ENCODE assay signal across 9 mouse cellular contexts in genomic region chr9:89841866-89842775, GRCm38 (mm10).
A peak's percentile ranks its signal among the peaks of the same experiment; 100 is the strongest.
DNase-seq lines count a peak whose midpoint lies in the region; ATAC-seq and TF ChIP-seq lines count a peak whose summit lies in the region.
"Had no signal": no experiment of that assay in that cellular context is flagged by ENCODE, and none has a peak within 500 bp of the region (broad histone marks: within the 10 kb centered on the region; RNA-seq: fewer than 3 reads in every experiment).

No protein-coding gene starts in this region.

- H3K4me3 ChIP-seq in heart, adult 2 months = no peak overlapping the region
- no peak overlapping the region for H3K4me3 ChIP-seq in heart, embryonic 12.5 days
- no peak overlapping the region for H3K4me3 ChIP-seq in hindbrain, embryonic 16.5 days (ENCODE audit: low read length)
- H3K4me3 ChIP-seq in kidney, embryonic 14.5 days (ENCODE audit: low read length) = no peak overlapping the region
- H3K4me3 ChIP-seq: limb, embryonic 15.5 days had no signal

- intact Hi-C loops in heart, adult 2 months (cut with DNase I) = no loop called here
- intact Hi-C loops in gastrocnemius, postnatal 14 days (cut with DNase I; ENCODE audit: low total_unique reads) = no loop called here

- TF ChIP-seq EP300 in heart, adult 2 months (IDR thresholded peaks at IDR 0.05; ENCODE audit: insufficient read depth, low read depth, low read length) = no peak

- WGBS in heart, adult 2 months = 41% methylated on average over 12 of the region's 12 CpGs
- 52% methylated on average over 12 of the region's 12 CpGs for WGBS in heart, embryonic 12.5 days
- 36% methylated on average over 12 of the region's 12 CpGs for WGBS in hindbrain, embryonic 16.5 days
- 60% methylated on average over 12 of the region's 12 CpGs for WGBS in kidney, embryonic 14.5 days

- H3K4me1 ChIP-seq in heart, adult 2 months (ENCODE audit: control insufficient read depth, insufficient read depth, low read length) = no peaks in the 10 kb centered on the region
- peaks cover 6% of the 10 kb centered on the region; the same call in 1 of the 2 replicates for H3K4me1 ChIP-seq in heart, embryonic 12.5 days (replicated peaks)
- H3K4me1 ChIP-seq in hindbrain, embryonic 16.5 days (ENCODE audit: control insufficient read depth, insufficient read depth, low read depth, low read length) = peaks cover 4% of the 10 kb centered on the region
- H3K4me1 ChIP-seq in kidney, embryonic 14.5 days (ENCODE audit: control insufficient read depth, insufficient read depth, low read length) = no peaks in the 10 kb centered on the region
- H3K4me1 ChIP-seq: limb, embryonic 15.5 days had no signal

- no peak for TF ChIP-seq CTCF in heart, adult 2 months (IDR thresholded peaks at IDR 0.05)
- TF ChIP-seq CTCF in brain, embryonic 14.5 days (IDR thresholded peaks at IDR 0.05; ENCODE audit: borderline replicate concordance, extremely low read depth, insufficient read depth, insufficient read length) = no peak

- H3K4me2 ChIP-seq in heart, embryonic 12.5 days = no peak overlapping the region; the same call in 1 of the 2 replicates
- H3K4me2 ChIP-seq in hindbrain, embryonic 16.5 days (ENCODE audit: low read length) = peak overlapping the region; percentile 20; the same call in 1 of the 2 replicates
- H3K4me2 ChIP-seq in kidney, embryonic 14.5 days (replicated peaks; ENCODE audit: low read depth, low read length) = no peak overlapping the region
- H3K4me2 ChIP-seq: limb, embryonic 15.5 days had no signal

- no peak for ATAC-seq in heart, embryonic 12.5 days (ENCODE audit: insufficient number of reproducible peaks, low FRiP score)
- peak; percentile 85 for ATAC-seq in hindbrain, embryonic 16.5 days
- peak; percentile 33; the same call in 1 of the 2 replicates for ATAC-seq in monocyte, adult 5-6 weeks (replicated peaks; ENCODE audit: insufficient number of reproducible peaks, low FRiP score, low TSS enrichment, poor library complexity, severe bottlenecking)
- no peak for ATAC-seq in kidney, embryonic 14.5 days (ENCODE audit: low FRiP score, low TSS enrichment)

- no peaks in the 10 kb centered on the region for H3K79me2 ChIP-seq in heart, adult 2 months (replicated peaks; ENCODE audit: control insufficient read depth, insufficient read depth, low read length)

- H3K27me3 ChIP-seq in heart, adult 2 months (ENCODE audit: control insufficient read depth, insufficient read depth, low read length) = no peaks in the 10 kb centered on the region; the same call in 1 of the 2 replicates
- peaks cover 5% of the 10 kb centered on the region; the same call in 1 of the 2 replicates for H3K27me3 ChIP-seq in heart, embryonic 12.5 days (replicated peaks)
- no peaks in the 10 kb centered on the region for H3K27me3 ChIP-seq in hindbrain, embryonic 16.5 days (replicated peaks; ENCODE audit: control insufficient read depth, insufficient read depth, low read length)
- H3K27me3 ChIP-seq in kidney, embryonic 14.5 days (ENCODE audit: control insufficient read depth, insufficient read depth, low read length) = no peaks in the 10 kb centered on the region
- H3K27me3 ChIP-seq: limb, embryonic 15.5 days had no signal

- no peaks in the 10 kb centered on the region for H3K36me3 ChIP-seq in heart, adult 2 months (ENCODE audit: control insufficient read depth, insufficient read depth, low read length)
- no peaks in the 10 kb centered on the region for H3K36me3 ChIP-seq in heart, embryonic 12.5 days
- H3K36me3 ChIP-seq in hindbrain, embryonic 16.5 days (ENCODE audit: control insufficient read depth, insufficient read depth, low read length) = no peaks in the 10 kb centered on the region
- no peaks in the 10 kb centered on the region for H3K36me3 ChIP-seq in kidney, embryonic 14.5 days (ENCODE audit: control insufficient read depth, insufficient read depth, low read length)
- H3K36me3 ChIP-seq: limb, embryonic 15.5 days had no signal

- H3K27ac ChIP-seq in heart, adult 2 months = 0 out of 2 replicates have a peak overlapping the region, but pooled peaks have one; percentile 12
- no peak overlapping the region for H3K27ac ChIP-seq in heart, embryonic 12.5 days (ENCODE audit: poor library complexity, severe bottlenecking)
- no peak overlapping the region for H3K27ac ChIP-seq in hindbrain, embryonic 16.5 days (ENCODE audit: low read depth, low read length)
- H3K27ac ChIP-seq in kidney, embryonic 14.5 days (ENCODE audit: low read depth, low read length) = no peak overlapping the region
- H3K27ac ChIP-seq: limb, embryonic 15.5 days had no signal

- H3K9me3 ChIP-seq in heart, embryonic 12.5 days (replicated peaks) = no peaks in the 10 kb centered on the region
- no peaks in the 10 kb centered on the region for H3K9me3 ChIP-seq in hindbrain, embryonic 16.5 days (ENCODE audit: control insufficient read depth, low read length)
- no peaks in the 10 kb centered on the region for H3K9me3 ChIP-seq in kidney, embryonic 14.5 days (ENCODE audit: control insufficient read depth, low read length)
- H3K9me3 ChIP-seq: limb, embryonic 15.5 days had no signal

- H3K9ac ChIP-seq in heart, adult 2 months (ENCODE audit: low read depth, low read length) = no peak overlapping the region
- H3K9ac ChIP-seq in heart, embryonic 12.5 days = no peak overlapping the region
- no peak overlapping the region for H3K9ac ChIP-seq in hindbrain, embryonic 16.5 days (ENCODE audit: low read depth, low read length)
- H3K9ac ChIP-seq in kidney, embryonic 14.5 days (ENCODE audit: low read depth, low read length) = no peak overlapping the region
- H3K9ac ChIP-seq: limb, embryonic 15.5 days had no signal

- DNase-seq in heart, adult 2 months = peak; percentile 40 to 52
- peak; percentile 85 for DNase-seq in brain, embryonic 14.5 days (ENCODE audit: low read depth)
- DNase-seq in gastrocnemius, postnatal 14 days = no peak
- DNase-seq in cerebellum, adult 9-10 months = no peak

- TF ChIP-seq POLR2A in heart, adult 2 months (IDR thresholded peaks at IDR 0.05; ENCODE audit: insufficient read depth, low read depth, low read length) = no peak
- TF ChIP-seq POLR2A in brain, embryonic 14.5 days (IDR thresholded peaks at IDR 0.05; ENCODE audit: borderline replicate concordance, extremely low read depth, insufficient read depth, insufficient read length, poor library complexity, severe bottlenecking) = no peak

Comparison
In these comparisons a context has a peak if more than half of its experiments do, and no peak if none do; other contexts are left out.
1. DNase-seq: peak in heart, adult 2 months (2 of 2) and brain, embryonic 14.5 days (single experiment); none in gastrocnemius, postnatal 14 days (single experiment) and cerebellum, adult 9-10 months (single experiment).
2. ATAC-seq: peak in hindbrain, embryonic 16.5 days (single experiment) and monocyte, adult 5-6 weeks (single experiment); none in heart, embryonic 12.5 days (single experiment) and kidney, embryonic 14.5 days (single experiment).